Mouse (Mus musculus): ENCODE measurements at regions not wholly inside any gene's neighbourhood (a gene's known extent, or its start where the extent isn't known, plus 50 kb on each side); places are given as distances from the start of the nearest gene placed in this dataset.

DNA sequence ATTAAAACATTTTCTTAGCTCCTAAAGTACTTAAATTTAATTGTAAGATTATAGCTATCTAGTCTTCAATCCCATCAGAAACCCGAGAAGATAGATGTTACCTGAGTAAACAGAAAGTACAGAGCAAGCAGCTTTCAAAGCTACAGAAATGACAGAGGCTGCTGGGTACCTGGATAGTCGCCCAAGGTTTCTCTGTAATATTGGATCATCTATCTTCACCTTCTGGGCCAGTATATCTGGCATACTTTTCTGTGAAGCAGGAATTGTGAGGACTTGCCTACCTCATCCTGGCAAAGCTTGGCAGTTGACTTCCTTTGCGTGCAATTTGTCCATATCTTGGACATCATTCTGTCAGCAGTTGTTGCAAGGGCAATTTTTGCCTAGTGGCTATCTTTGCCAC, 356.4 kb downstream of the Cd109 start:
- 93% methylated on average over 3 of the region's 3 CpGs for WGBS
- Histone ChIP-seq H3K36me3 (replicated peaks; ENCODE audit: control insufficient read depth, insufficient read depth) (no peaks in the 10 kb centered on the region), H3K4me2 (replicated peaks) (no peak overlapping the region), H3K4me1 (replicated peaks; ENCODE audit: control insufficient read depth, insufficient read depth, low read length) (no peaks in the 10 kb centered on the region), H3K9me3 (ENCODE audit: control insufficient read depth, low read length) (no peaks in the 10 kb centered on the region), H3K27ac (no peak overlapping the region), H3K27me3 (ENCODE audit: control insufficient read depth, insufficient read depth, low read length) (no peaks in the 10 kb centered on the region), H3K9ac (no peak overlapping the region), H3K4me3 (replicated peaks; ENCODE audit: low read length) (no peak overlapping the region)
- DNase-seq (ENCODE audit: low spot score): no peak
- ATAC-seq (ENCODE audit: low FRiP score): no peak

DNA sequence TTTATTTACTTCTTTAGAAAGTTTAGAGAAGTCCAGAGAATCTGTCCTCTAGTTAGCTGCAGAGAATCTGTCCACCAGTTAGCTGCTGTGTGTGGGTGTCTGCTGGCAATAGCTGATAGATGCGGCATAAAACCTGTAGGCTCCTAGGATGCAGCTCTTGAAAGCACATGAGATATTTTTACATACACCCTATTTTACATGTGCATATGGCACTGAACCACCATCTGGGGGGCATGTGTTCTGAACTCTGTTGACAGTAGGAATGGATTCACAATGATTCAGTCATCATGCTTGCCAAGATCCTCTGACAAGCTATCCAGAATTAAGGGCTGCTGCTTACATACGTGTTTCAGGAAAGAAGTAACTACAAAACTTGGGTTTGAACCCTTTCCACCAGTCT, 368.4 kb downstream of the Cd109 start:
- H3K36me3 ChIP-seq (replicated peaks; ENCODE audit: control insufficient read depth, insufficient read depth): no peaks in the 10 kb centered on the region
- no peaks in the 10 kb centered on the region for H3K9me3 ChIP-seq (ENCODE audit: control insufficient read depth, low read length)
- DNase-seq (ENCODE audit: low spot score) (no peak), ATAC-seq (ENCODE audit: low FRiP score) (no peak)
- no peaks in the 10 kb centered on the region for H3K27me3 ChIP-seq (ENCODE audit: control insufficient read depth, insufficient read depth, low read length)
- H3K9ac ChIP-seq: no peak overlapping the region
- no peak overlapping the region for H3K4me3 ChIP-seq (replicated peaks; ENCODE audit: low read length)
- WGBS: 90% methylated on average over 2 of the region's 2 CpGs
- no peak overlapping the region for H3K4me2 ChIP-seq (replicated peaks)
- no peak overlapping the region for H3K27ac ChIP-seq
- no peaks in the 10 kb centered on the region for H3K4me1 ChIP-seq (replicated peaks; ENCODE audit: control insufficient read depth, insufficient read depth, low read length)

- H3K4me3 ChIP-seq (replicated peaks; ENCODE audit: low read length): no peak overlapping the region
- no peaks in the 10 kb centered on the region for H3K9me3 ChIP-seq (ENCODE audit: control insufficient read depth, low read length)
- H3K27ac ChIP-seq: no peak overlapping the region
- no peak overlapping the region for H3K9ac ChIP-seq
- DNase-seq (ENCODE audit: low spot score) (no peak), ATAC-seq (ENCODE audit: low FRiP score) (no peak)
- H3K4me1 ChIP-seq (replicated peaks; ENCODE audit: control insufficient read depth, insufficient read depth, low read length): no peaks in the 10 kb centered on the region
- 85% methylated on average over 5 of the region's 5 CpGs for WGBS
- H3K4me2 ChIP-seq (replicated peaks): no peak overlapping the region
- H3K36me3 ChIP-seq (replicated peaks; ENCODE audit: control insufficient read depth, insufficient read depth): no peaks in the 10 kb centered on the region
- H3K27me3 ChIP-seq (ENCODE audit: control insufficient read depth, insufficient read depth, low read length): no peaks in the 10 kb centered on the region
These were observed 370.0 kb downstream of the Cd109 start for GRCm38 (mm10) chr9:78985184-78985864.

GRCm38 (mm10) chr9:78991310-78991709, 376.0 kb downstream of the Cd109 start:
- Histone ChIP-seq H3K9me3 (ENCODE audit: control insufficient read depth, low read length) (no peaks in the 10 kb centered on the region), H3K4me3 (replicated peaks; ENCODE audit: low read length) (no peak overlapping the region), H3K27me3 (ENCODE audit: control insufficient read depth, insufficient read depth, low read length) (no peaks in the 10 kb centered on the region), H3K36me3 (replicated peaks; ENCODE audit: control insufficient read depth, insufficient read depth) (no peaks in the 10 kb centered on the region), H3K4me2 (replicated peaks) (no peak overlapping the region), H3K9ac (no peak overlapping the region), H3K27ac (no peak overlapping the region), H3K4me1 (replicated peaks; ENCODE audit: control insufficient read depth, insufficient read depth, low read length) (no peaks in the 10 kb centered on the region)
- ATAC-seq (ENCODE audit: low FRiP score) (no peak), DNase-seq (ENCODE audit: low spot score) (no peak)
- 75% methylated on average over 4 of the region's 4 CpGs for WGBS

- Histone ChIP-seq H3K4me2 (replicated peaks) (no peak overlapping the region), H3K9me3 (ENCODE audit: control insufficient read depth, low read length) (no peaks in the 10 kb centered on the region), H3K27ac (no peak overlapping the region), H3K27me3 (ENCODE audit: control insufficient read depth, insufficient read depth, low read length) (no peaks in the 10 kb centered on the region), H3K4me1 (replicated peaks; ENCODE audit: control insufficient read depth, insufficient read depth, low read length) (no peaks in the 10 kb centered on the region), H3K4me3 (replicated peaks; ENCODE audit: low read length) (no peak overlapping the region), H3K9ac (no peak overlapping the region), H3K36me3 (replicated peaks; ENCODE audit: control insufficient read depth, insufficient read depth) (no peaks in the 10 kb centered on the region)
- ATAC-seq (ENCODE audit: low FRiP score) (no peak), DNase-seq (ENCODE audit: low spot score) (no peak)
These were observed 385.7 kb downstream of the Cd109 start for GRCm38 (mm10) chr9:79001081-79001480.

GRCm38 (mm10) chr9:79001930-79002329, 386.6 kb downstream of the Cd109 start:
- H3K4me3 ChIP-seq (replicated peaks; ENCODE audit: low read length): no peak overlapping the region
- no peaks in the 10 kb centered on the region for H3K4me1 ChIP-seq (replicated peaks; ENCODE audit: control insufficient read depth, insufficient read depth, low read length)
- H3K27me3 ChIP-seq (ENCODE audit: control insufficient read depth, insufficient read depth, low read length): no peaks in the 10 kb centered on the region
- ATAC-seq (ENCODE audit: low FRiP score): no peak
- no peak overlapping the region for H3K9ac ChIP-seq
- no peaks in the 10 kb centered on the region for H3K36me3 ChIP-seq (replicated peaks; ENCODE audit: control insufficient read depth, insufficient read depth)
- H3K4me2 ChIP-seq (replicated peaks): no peak overlapping the region
- no peaks in the 10 kb centered on the region for H3K9me3 ChIP-seq (ENCODE audit: control insufficient read depth, low read length)
- no peak for DNase-seq (ENCODE audit: low spot score)
- WGBS: 78% methylated on average over 1 of the region's 1 CpGs
- no peak overlapping the region for H3K27ac ChIP-seq

- Histone ChIP-seq H3K4me2 (replicated peaks) (no peak overlapping the region), H3K36me3 (replicated peaks; ENCODE audit: control insufficient read depth, insufficient read depth) (no peaks in the 10 kb centered on the region), H3K27me3 (ENCODE audit: control insufficient read depth, insufficient read depth, low read length) (no peaks in the 10 kb centered on the region), H3K9ac (no peak overlapping the region), H3K9me3 (ENCODE audit: control insufficient read depth, low read length) (no peaks in the 10 kb centered on the region), H3K4me1 (replicated peaks; ENCODE audit: control insufficient read depth, insufficient read depth, low read length) (no peaks in the 10 kb centered on the region), H3K27ac (no peak overlapping the region), H3K4me3 (replicated peaks; ENCODE audit: low read length) (no peak overlapping the region)
- no peak for ATAC-seq (ENCODE audit: low FRiP score)
- DNase-seq (ENCODE audit: low spot score): no peak
- 77% methylated on average over 3 of the region's 3 CpGs for WGBS
These were observed 389.1 kb downstream of the Cd109 start for GRCm38 (mm10) chr9:79004296-79004980.

DNA sequence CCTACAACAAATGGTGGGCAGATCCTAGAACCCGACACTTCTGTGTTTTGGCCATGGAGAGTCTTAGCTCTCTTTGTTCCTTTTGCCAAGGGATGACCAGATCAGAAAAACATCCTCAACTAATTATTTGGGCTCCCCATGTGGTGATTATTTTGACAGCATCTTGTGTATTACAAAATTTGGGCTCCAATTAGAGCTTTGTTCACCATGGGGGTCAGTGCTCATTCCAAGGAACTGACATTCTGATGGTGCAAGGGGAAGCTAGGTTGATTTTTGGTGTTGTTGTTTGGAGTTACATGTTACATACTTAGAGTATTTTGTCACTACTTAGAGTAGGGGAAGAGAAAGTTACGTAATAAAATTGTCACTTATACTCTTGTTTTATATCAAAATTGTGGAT, 406.9 kb downstream of the Cd109 start:
- no peaks in the 10 kb centered on the region for H3K36me3 ChIP-seq (replicated peaks; ENCODE audit: control insufficient read depth, insufficient read depth)
- no peak overlapping the region for H3K4me2 ChIP-seq (replicated peaks)
- ATAC-seq (ENCODE audit: low FRiP score) (no peak), DNase-seq (ENCODE audit: low spot score) (no peak)
- no peaks in the 10 kb centered on the region for H3K4me1 ChIP-seq (replicated peaks; ENCODE audit: control insufficient read depth, insufficient read depth, low read length)
- WGBS: 96% methylated on average over 2 of the region's 2 CpGs
- H3K27me3 ChIP-seq (ENCODE audit: control insufficient read depth, insufficient read depth, low read length): no peaks in the 10 kb centered on the region
- H3K9me3 ChIP-seq (ENCODE audit: control insufficient read depth, low read length): no peaks in the 10 kb centered on the region
- no peak overlapping the region for H3K4me3 ChIP-seq (replicated peaks; ENCODE audit: low read length)
- no peak overlapping the region for H3K27ac ChIP-seq
- no peak overlapping the region for H3K9ac ChIP-seq

DNA sequence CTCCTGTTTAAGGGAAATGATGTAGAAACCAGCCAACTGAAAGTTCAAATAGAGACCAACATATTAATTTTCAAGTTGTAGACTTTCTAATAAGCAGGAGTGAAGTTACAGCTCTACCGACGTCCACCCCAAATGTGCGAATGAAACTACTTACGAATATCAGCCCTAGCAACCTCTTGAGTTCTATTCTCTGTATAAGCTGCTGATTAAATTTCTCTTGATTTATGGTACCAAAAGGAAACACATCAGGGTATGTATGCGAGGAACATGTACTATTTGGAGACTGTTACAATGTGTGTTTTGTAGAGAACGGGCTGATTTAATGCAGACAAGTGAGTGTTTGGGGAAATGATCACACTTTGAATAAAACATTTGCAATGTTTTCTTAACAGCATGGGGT, 412.9 kb downstream of the Cd109 start:
- Histone ChIP-seq H3K9me3 (ENCODE audit: control insufficient read depth, low read length) (no peaks in the 10 kb centered on the region), H3K4me2 (replicated peaks) (no peak overlapping the region), H3K9ac (no peak overlapping the region), H3K4me1 (replicated peaks; ENCODE audit: control insufficient read depth, insufficient read depth, low read length) (no peaks in the 10 kb centered on the region), H3K36me3 (replicated peaks; ENCODE audit: control insufficient read depth, insufficient read depth) (no peaks in the 10 kb centered on the region), H3K27me3 (ENCODE audit: control insufficient read depth, insufficient read depth, low read length) (no peaks in the 10 kb centered on the region), H3K4me3 (replicated peaks; ENCODE audit: low read length) (no peak overlapping the region), H3K27ac (no peak overlapping the region)
- DNase-seq (ENCODE audit: low spot score) (no peak), ATAC-seq (ENCODE audit: low FRiP score) (no peak)
- 92% methylated on average over 6 of the region's 6 CpGs for WGBS

- Histone ChIP-seq H3K36me3 (replicated peaks; ENCODE audit: control insufficient read depth, insufficient read depth) (no peaks in the 10 kb centered on the region), H3K4me3 (replicated peaks; ENCODE audit: low read length) (no peak overlapping the region), H3K9me3 (ENCODE audit: control insufficient read depth, low read length) (no peaks in the 10 kb centered on the region), H3K27ac (no peak overlapping the region), H3K9ac (no peak overlapping the region), H3K27me3 (ENCODE audit: control insufficient read depth, insufficient read depth, low read length) (no peaks in the 10 kb centered on the region), H3K4me1 (replicated peaks; ENCODE audit: control insufficient read depth, insufficient read depth, low read length) (no peaks in the 10 kb centered on the region), H3K4me2 (replicated peaks) (no peak overlapping the region)
- 81% methylated on average over 9 of the region's 9 CpGs for WGBS
- ATAC-seq (ENCODE audit: low FRiP score) (no peak), DNase-seq (ENCODE audit: low spot score) (no peak)
These were observed 414.1 kb downstream of the Cd109 start for GRCm38 (mm10) chr9:79029456-79029855.
